Mouse (Mus musculus) olfactory bulb, adult 2 months (tissue): ENCODE results near the gene Anks1b.

Source experiments
- CTCF ChIP-seq: fragments of 200-500 bp; IDR thresholded peaks from 2 replicates; pipeline ENCODE4 v1.5.1; 2012; ENCODE audit warnings: low read depth, mild to moderate bottlenecking, low read length, moderate library complexity; ENCODE audit not compliant: insufficient read depth
- POLR2A ChIP-seq: fragments of 200-500 bp; IDR thresholded peaks from 2 replicates; pipeline ENCODE4 v1.6.1; 2012; ENCODE audit warnings: mild to moderate bottlenecking, low read depth, low read length, moderate library complexity; ENCODE audit not compliant: insufficient read depth

DNA sequence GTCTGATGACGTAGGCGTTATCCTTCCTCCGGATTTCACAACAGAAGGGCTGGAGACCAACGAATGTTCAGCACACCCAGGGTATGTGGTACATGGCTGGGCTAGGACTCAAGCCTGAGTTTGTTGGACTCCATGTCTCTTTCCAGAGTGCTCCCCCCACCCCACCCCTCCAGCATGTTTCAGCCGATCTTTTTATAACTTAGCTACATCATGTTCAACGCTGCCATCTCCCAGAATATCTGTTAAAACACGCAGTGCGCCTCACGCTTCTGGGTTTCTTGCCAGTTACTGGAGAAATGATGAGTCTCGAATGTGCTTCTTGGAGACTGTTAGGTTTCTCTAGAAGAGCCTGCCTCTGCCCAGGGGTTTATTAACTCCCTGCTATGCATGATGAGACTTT lies 831.3 kb downstream of the Anks1b start:
- TF ChIP-seq CTCF (no peak), POLR2A (no peak)
